Mouse (Mus musculus) gastrocnemius, postnatal 36 days (tissue): Measurements from ENCODE around the gene Tnk1. TPM values are rescaled to one million over a fixed set of nuclear protein-coding genes. Genes with fewer than 3 reads are reported as not detected.

Experiments
- DNase-seq, 2 experiments: peaks; one replicate each; pipeline ENCODE4 v3.0.0; 2022
- intact Hi-C: fragments of 180-260 bp; cut with DNase I; formaldehyde crosslinking; loops from one replicate; pipeline ENCODE4 v1.15.1; 2025
- microRNA-seq, 2 experiments: library from miRNA; unstranded; fragments of <30 nt; microRNA quantifications; one replicate each; pipeline ENCODE4 v1.2.0; 2021
- total RNA-seq, 2 experiments: library from RNA; stranded (reverse); gene quantifications; 2 replicates each; pipeline ENCODE4 v1.2.3; 2021

Tnk1 gene
- total RNA-seq, 2 experiments from 2014 or later, result not detected

DNA sequence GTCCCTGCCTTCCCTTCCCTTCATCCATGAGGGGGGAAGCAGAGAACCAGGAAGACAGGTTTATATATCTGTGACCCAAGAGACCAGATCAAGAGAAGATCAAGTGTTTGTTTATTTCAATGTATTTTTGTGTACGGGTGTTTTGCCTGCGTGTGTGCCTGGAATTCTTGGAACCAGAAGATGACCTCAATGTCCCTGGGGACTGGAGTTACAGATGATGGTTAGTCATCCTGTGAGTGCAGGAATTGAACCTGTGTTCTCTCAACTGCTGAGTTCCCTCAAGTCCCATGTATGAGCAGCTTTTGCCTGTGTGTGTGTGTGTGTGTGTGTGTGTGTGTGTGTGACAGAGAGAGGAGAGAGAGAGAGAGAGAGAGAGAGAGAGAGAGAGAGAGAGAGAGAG, 50.9 kb downstream of the Tnk1 start:
- no peak for DNase-seq
- intact Hi-C loops, result no loop called here

DNA sequence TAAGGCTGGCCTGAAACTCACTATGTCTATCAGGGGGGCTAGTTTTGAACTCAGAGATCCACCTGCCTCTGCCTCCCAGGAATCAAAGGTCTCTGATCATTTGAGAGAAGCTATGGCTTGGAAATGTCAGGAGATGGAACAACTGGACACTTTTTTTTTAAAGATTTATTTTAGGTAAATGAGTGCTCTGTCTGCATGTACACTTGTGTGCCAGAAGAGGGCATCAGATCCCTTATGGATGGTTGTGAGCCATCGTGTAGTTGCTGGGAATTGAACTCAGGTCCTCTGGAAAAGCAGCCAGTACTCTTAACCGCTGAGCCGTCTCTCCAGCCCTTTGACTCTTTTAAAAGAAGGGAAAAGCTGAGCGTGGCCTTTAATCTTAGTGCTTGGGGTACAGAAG, 52.2 kb downstream of the Tnk1 start:
- intact Hi-C loops, result no loop called here
- no peak for DNase-seq

DNA sequence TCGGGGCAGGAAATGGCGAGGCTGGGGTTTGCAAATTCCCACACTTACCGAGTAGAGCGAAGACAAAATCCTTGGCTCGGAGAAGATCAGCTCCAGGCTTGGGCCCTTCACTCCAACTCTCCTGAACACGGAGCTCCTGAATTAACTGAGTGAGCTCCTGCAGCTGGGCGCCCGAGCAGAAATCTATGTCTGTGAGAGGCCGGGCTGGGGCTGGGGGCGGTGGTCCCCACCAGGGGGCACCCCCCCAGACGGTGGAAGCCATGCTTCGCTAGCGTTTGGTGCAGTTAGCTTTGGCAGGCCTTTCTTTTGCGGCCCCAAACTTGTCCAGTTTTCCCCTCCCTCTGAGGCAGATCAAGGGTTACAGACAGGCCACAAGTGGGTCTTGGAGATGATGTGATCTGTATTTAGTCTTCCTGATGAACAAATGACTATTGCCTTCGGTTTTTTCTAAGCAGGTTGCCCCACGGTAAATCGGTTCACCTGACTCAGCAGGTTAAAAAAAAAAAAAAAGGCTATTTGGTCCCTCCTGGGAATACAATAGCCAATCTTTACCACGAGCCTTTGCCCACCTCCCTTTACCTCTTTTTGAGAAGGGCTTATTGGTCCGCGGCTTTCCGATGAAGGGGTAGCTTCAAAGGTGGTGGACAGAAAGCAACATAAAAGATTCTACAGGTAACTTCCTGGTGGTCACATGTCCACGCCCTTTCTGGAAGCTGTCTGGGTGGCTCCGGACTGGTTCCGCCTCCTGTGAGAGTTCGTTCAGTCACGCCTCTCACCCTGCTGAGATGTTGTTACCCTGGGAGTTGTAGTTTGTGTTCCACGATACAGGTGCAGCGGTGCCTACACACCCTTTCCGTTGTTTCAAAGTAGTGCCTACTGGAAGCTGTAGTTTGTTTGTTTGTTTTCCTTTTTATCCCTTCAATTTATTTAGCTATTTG, 53.3 kb downstream of the Tnk1 start, which contains the start of gene Tmem102:
Gene Tmem102, minus strand, starts transcription at position 653 of the 938 bp plus-strand sequence.
- DNase-seq, result no peak
- intact Hi-C loops, result loop anchor here (5.0 kb wide), 3 partner anchors 32 to 72 kb away; partner anchors contain the start of genes Nlgn2, Slc35g3, Tmem256 and Tmem95

DNA sequence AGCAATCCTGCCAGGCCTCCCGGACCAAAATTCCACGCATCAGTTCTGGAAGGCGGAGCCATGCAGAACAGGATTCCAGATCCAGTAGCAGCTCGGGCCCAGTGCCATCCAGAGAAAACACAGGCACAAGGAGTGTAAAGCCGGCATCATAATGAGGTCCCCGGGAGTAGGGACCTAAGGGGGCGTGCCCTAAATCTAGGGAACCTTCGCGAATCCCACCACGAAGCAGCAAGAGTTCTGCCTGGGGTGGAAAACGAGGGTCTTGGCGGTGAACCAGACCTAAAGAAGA, 53.9 kb downstream of the Tnk1 start:
- DNase-seq, result no peak
- intact Hi-C loops, result loop anchor here (5.0 kb wide), 3 partner anchors 33 to 73 kb away; partner anchors contain the start of genes Nlgn2, Slc35g3, Tmem256 and Tmem95

DNA sequence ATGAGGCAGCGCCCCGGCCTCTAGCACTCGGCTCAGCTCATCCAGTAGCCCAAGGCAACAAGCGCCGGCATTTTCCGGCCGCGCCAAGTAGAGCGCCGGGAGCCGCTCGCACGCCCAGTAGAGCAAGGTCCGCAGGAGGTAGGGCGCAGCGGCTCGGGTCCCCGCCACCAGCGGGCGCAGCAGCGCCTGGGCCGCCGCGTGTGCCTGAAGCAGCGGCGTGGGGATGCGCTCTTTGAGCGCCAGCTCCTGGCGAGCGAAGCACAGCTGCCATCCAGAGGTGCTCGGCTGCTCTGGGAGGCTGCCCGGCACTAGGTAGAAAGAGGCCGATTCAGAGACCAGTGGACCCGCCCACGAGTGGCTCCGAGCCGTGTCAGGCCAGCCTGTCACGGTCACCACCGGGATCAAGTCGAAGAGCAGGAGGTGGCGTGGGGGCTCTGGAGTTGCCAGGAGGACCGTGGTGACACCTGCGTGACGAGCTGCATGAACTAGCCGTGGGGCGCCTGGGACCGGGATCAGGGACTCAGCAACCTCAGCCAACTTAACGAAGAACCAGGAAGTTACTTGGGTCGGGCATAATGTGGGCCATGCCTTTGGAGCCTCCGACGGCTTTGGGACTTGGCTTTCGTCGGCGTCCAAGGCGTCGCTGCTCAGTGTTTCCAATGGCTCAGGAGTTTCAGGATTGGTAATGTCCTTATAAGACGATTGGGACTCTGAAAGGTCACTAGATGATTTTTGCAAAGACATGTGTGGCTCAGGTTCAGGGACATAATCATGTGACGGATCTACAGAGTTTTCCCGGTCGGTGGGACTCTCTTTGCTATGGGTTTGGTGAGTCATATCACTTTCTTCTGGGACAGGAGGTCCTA, 54.5 kb downstream of the Tnk1 start:
- intact Hi-C loops, result loop anchor here (5.0 kb wide), 3 partner anchors 33 to 73 kb away; partner anchors contain the start of genes Nlgn2, Slc35g3, Tmem256 and Tmem95
- DNase-seq, result peak; percentile 68

DNA sequence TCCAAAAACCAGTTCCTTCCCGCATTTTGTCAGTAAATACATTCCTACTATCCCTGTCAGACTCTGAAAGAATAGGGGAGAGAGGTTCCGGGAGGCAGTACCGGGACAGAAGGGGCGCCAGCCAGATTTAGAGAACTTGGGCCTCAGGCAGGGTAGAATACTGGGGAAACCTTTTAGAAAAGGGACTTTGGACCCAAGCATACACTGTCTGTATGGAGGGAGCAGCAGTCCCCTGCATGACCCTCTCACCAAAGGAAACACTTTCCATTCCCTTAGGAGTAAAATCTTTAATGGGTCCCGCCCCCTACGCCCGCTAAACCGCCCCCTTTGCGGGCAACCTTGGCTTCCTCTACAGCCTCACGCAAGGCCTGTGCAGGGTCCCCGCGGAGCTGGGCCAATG, 55.2 kb downstream of the Tnk1 start:
- no peak for DNase-seq
- intact Hi-C loops, result loop anchor here (5.0 kb wide), 3 partner anchors 34 to 74 kb away; partner anchors contain the start of genes Nlgn2, Slc35g3, Tmem256 and Tmem95

DNA sequence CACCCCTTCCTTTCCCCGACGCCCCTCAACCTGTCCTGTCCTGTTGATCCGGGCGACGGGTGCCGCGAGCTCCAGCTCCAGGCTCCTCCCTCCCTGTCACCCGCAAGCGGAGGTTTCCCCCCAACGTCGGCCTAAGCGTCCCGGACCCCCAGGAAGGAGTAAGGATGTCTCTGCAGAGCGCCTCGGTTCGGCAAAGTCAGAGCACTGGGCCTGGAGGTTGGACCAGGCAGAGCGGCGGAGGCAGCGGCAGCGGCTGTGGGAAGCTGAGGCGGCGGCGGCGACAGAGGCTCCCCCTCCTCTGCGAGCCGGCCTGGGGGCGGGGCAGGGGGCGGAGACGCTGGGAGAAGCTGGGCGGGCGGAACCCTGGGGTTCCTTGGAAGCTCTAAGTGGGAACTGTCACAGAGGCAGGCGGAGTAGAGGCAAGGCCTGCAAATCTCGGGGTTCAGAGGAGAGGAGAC, 55.9 kb downstream of the Tnk1 start:
- peak; percentile 86 to 87 for DNase-seq
- intact Hi-C loops, result loop anchor here (5.0 kb wide), 3 partner anchors 35 to 75 kb away; partner anchors contain the start of genes Nlgn2, Slc35g3, Tmem256 and Tmem95

DNA sequence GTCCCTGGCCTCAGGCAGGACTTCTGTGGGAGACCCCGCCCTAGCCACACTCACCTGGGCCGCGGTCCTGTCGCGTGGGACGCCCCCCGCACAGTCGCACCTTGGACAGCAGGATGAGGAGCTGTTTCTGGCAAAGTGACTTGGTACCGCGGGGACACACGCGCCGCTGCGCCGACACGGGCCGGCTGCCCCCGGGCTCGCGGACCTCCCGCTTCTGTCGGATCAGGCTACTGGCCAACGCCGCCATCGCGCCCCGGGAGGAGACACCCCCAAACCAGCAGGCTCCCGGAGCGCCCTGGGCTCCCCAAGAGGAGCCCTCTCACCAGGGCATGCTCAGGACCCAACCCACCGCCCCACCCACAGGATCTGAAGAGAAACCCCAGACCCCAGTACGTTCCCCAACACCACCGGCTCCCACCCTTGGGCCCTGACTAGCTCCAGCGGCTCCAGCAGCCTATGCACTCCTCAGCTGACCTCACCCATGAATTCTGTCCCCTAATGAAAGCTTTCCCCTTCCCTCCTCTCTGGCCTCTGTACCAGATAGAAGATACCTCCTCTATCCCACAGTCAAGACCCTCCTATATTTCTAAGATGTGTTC, 57.1 kb downstream of the Tnk1 start, which contains the start of gene Fgf11:
Gene Fgf11, minus strand, starts transcription at position 479 of the 599 bp plus-strand sequence.
- intact Hi-C loops, result loop anchor here (5.0 kb wide), 3 partner anchors 36 to 76 kb away; partner anchors contain the start of genes Nlgn2, Slc35g3, Tmem256 and Tmem95
- no peak for DNase-seq

Small RNA genes lying within 50 kb of the gene (microRNA-seq; reads per million reads assigned to microRNA genes)
- 0 reads per million in 2 experiments for gene Mir6924

Other genes with a start within 250 kb of the Tnk1 start
- not detected for gene Shbg, start 240.8 kb downstream of the Tnk1 start, total RNA-seq
- gene Sat2, start 236.7 kb downstream of the Tnk1 start, total RNA-seq, result 1 to 10 TPM; 3.0 to 3.2 TPM
- gene Fxr2, start 225.7 kb downstream of the Tnk1 start, total RNA-seq, result 10 to 100 TPM; 77.7 to 91.9 TPM
- not detected for gene Sox15, start 203.4 kb downstream of the Tnk1 start, total RNA-seq
- 1 to 10 TPM; 8.0 to 8.3 TPM for gene Mpdu1, start 196.1 kb downstream of the Tnk1 start, total RNA-seq
- 1 to 10 TPM; 2.6 to 3.2 TPM for gene Cd68, start 192.6 kb downstream of the Tnk1 start, total RNA-seq
- 100 to 1,000 TPM in 1 of 2 experiments, 10 to 100 TPM in 1; 74.1 to 103 TPM for gene Eif4a1, start 186.3 kb downstream of the Tnk1 start, total RNA-seq
- 10 to 100 TPM; 22.7 TPM for gene Senp3, start 176.6 kb downstream of the Tnk1 start, total RNA-seq
- gene Tnfsf13, start 172.9 kb downstream of the Tnk1 start, total RNA-seq, result under 1 TPM; 0.39 to 0.92 TPM
- gene Tnfsf12, start 162.9 kb downstream of the Tnk1 start, total RNA-seq, result 10 to 100 TPM in 1 of 2 experiments, 1 to 10 TPM in 1; 8.6 to 10.4 TPM
- gene Tnfsfm13, start 162.6 kb downstream of the Tnk1 start, total RNA-seq, result 1 to 10 TPM; 1.3 to 1.5 TPM
- gene Polr2a, start 100.1 kb downstream of the Tnk1 start, total RNA-seq, result 10 to 100 TPM; 28.7 to 29.2 TPM
- gene Slc35g3, start 96.8 kb downstream of the Tnk1 start, total RNA-seq, result not detected
- 10 to 100 TPM; 24.3 to 26.2 TPM for gene Zbtb4, start 92.8 kb downstream of the Tnk1 start, total RNA-seq
- gene Chrnb1, start 62.8 kb downstream of the Tnk1 start, total RNA-seq, result 10 to 100 TPM; 29.2 to 33.1 TPM
- 1 to 10 TPM; 4.6 to 4.8 TPM for gene Fgf11, start 56.9 kb downstream of the Tnk1 start, total RNA-seq
- under 1 TPM; 0.12 to 0.20 TPM for gene Tmem102, start 53.1 kb downstream of the Tnk1 start, total RNA-seq
- gene Gm39566, start 43.4 kb downstream of the Tnk1 start, total RNA-seq, result not detected
- not detected for gene Spem2, start 40.3 kb downstream of the Tnk1 start, total RNA-seq
- not detected for gene Spem1, start 36.5 kb downstream of the Tnk1 start, total RNA-seq
- 1 to 10 TPM; 2.4 to 2.9 TPM for gene Nlgn2, start 20.9 kb downstream of the Tnk1 start, total RNA-seq
- 100 to 1,000 TPM; 104 to 140 TPM for gene Tmem256, start 20.2 kb downstream of the Tnk1 start, total RNA-seq
- 10 to 100 TPM; 10.6 to 11.2 TPM for gene Plscr3, start 12.4 kb downstream of the Tnk1 start, total RNA-seq
- not detected for gene Tmem95, start 19.3 kb upstream of the Tnk1 start, total RNA-seq
- 1 to 10 TPM; 1.3 to 1.5 TPM for gene Kctd11, start 22.7 kb upstream of the Tnk1 start, total RNA-seq
- 1 to 10 TPM in 1 of 2 experiments, under 1 TPM in 1; 0.27 to 1.1 TPM for gene Acap1, start 36.8 kb upstream of the Tnk1 start, total RNA-seq
- gene 2810408A11Rik, start 42.3 kb upstream of the Tnk1 start, total RNA-seq, result under 1 TPM in 1 of 2 experiments, not detected in 1; 0.59 TPM
- 10 to 100 TPM; 22.9 to 23.1 TPM for gene Neurl4, start 42.3 kb upstream of the Tnk1 start, total RNA-seq
- gene Gps2, start 55.2 kb upstream of the Tnk1 start, total RNA-seq, result 10 to 100 TPM; 33.9 to 42.5 TPM
- 100 to 1,000 TPM; 402 to 432 TPM for gene Eif5a, start 63.2 kb upstream of the Tnk1 start, total RNA-seq
- 10 to 100 TPM in 1 of 2 experiments, 1 to 10 TPM in 1; 5.4 to 10.6 TPM for gene Ybx2, start 77.1 kb upstream of the Tnk1 start, total RNA-seq
- gene Slc2a4, start 89.5 kb upstream of the Tnk1 start, total RNA-seq, result 100 to 1,000 TPM; 382 to 407 TPM
- not detected for gene Cldn7, start 106.0 kb upstream of the Tnk1 start, total RNA-seq
- gene Ctdnep1, start 122.4 kb upstream of the Tnk1 start, total RNA-seq, result 100 to 1,000 TPM; 171 to 246 TPM
- gene Elp5, start 123.8 kb upstream of the Tnk1 start, total RNA-seq, result 10 to 100 TPM; 29.0 to 34.6 TPM
- gene Gabarap, start 132.4 kb upstream of the Tnk1 start, total RNA-seq, result 100 to 1,000 TPM; 142 to 178 TPM
- gene Phf23, start 137.0 kb upstream of the Tnk1 start, total RNA-seq, result 10 to 100 TPM; 12.6 to 16.5 TPM
- gene Dvl2, start 141.9 kb upstream of the Tnk1 start, total RNA-seq, result 1 to 10 TPM; 3.3 to 4.6 TPM
- 100 to 1,000 TPM; 320 to 384 TPM for gene Acadvl, start 156.7 kb upstream of the Tnk1 start, total RNA-seq
- 1 to 10 TPM; 4.9 to 6.5 TPM for gene Dlg4, start 158.2 kb upstream of the Tnk1 start, total RNA-seq
- gene Asgr1, start 195.4 kb upstream of the Tnk1 start, total RNA-seq, result not detected
- gene Asgr2, start 233.9 kb upstream of the Tnk1 start, total RNA-seq, result not detected